Mouse (Mus musculus) intestine, embryonic 16.5 days (tissue): ENCODE measurements around the gene Enoph1. TPM values are rescaled to one million over a fixed set of nuclear protein-coding genes. Genes with fewer than 3 reads are reported as not detected.

ENCODE experiments used
- ATAC-seq: fragments of 200-750 bp; cut with Nextera tagmentation; 2 replicates; pipeline ENCODE4 v1.8.0; 2017; ENCODE audit warnings: moderate TSS enrichment, moderate library complexity
- H3K27ac ChIP-seq: fragments of 300-500 bp; sonication (generic); 2 replicates; pipeline ENCODE4 v1.5.1; 2014; ENCODE audit warnings: mild to moderate bottlenecking, low read length
- H3K27me3 ChIP-seq: fragments of 300-500 bp; sonication (generic); replicated peaks from 2 replicates; pipeline ENCODE4 v1.6.1; 2014; ENCODE audit warnings: low read length, control low read depth, mixed read lengths; ENCODE audit not compliant: control insufficient read depth, insufficient read depth
- H3K36me3 ChIP-seq: fragments of 300-500 bp; sonication (generic); 2 replicates; pipeline ENCODE4 v1.6.1; 2014; ENCODE audit warnings: low read length, control low read depth; ENCODE audit not compliant: control insufficient read depth, insufficient read depth
- H3K4me1 ChIP-seq: fragments of 300-500 bp; sonication (generic); 2 replicates; pipeline ENCODE4 v1.6.1; 2014; ENCODE audit warnings: low read length, control low read depth, mixed read lengths; ENCODE audit not compliant: control insufficient read depth, insufficient read depth
- H3K4me2 ChIP-seq: fragments of 300-500 bp; sonication (generic); 2 replicates; pipeline ENCODE4 v1.6.1; 2014; ENCODE audit warnings: low read depth, low read length, control low read depth
- H3K4me3 ChIP-seq: fragments of 300-500 bp; sonication (generic); 2 replicates; pipeline ENCODE4 v1.5.1; 2014; ENCODE audit warnings: mild to moderate bottlenecking, low read length
- H3K9ac ChIP-seq: fragments of 300-500 bp; sonication (generic); 2 replicates; pipeline ENCODE4 v1.6.1; 2014; ENCODE audit warnings: low read depth, low read length
- H3K9me3 ChIP-seq: fragments of 300-500 bp; sonication (generic); 2 replicates; pipeline ENCODE4 v1.6.1; 2016; ENCODE audit warnings: low read length, control low read depth; ENCODE audit not compliant: control insufficient read depth
- WGBS: fragments of 180-500 bp; shearing (Covaris S2); extraction: QIAGEN DNeasy Blood & Tissue Kit; methylation state at CpG from one replicate; pipeline ENCODE4 v1.1.7; 2014; 5-methylcytosine and 5-hydroxymethylcytosine counted together
- polyA plus RNA-seq: library from polyadenylated mRNA; unstranded; fragments of >200 nt; fragmentation: Nextera tagmentation; extraction: Ambion mirVana; gene quantifications from 2 replicates; pipeline ENCODE4 v1.2.1, GENCODE M21; 2015

Enoph1 gene
- 49.2 and 53.7 TPM in 2 replicates for polyA plus RNA-seq

DNA sequence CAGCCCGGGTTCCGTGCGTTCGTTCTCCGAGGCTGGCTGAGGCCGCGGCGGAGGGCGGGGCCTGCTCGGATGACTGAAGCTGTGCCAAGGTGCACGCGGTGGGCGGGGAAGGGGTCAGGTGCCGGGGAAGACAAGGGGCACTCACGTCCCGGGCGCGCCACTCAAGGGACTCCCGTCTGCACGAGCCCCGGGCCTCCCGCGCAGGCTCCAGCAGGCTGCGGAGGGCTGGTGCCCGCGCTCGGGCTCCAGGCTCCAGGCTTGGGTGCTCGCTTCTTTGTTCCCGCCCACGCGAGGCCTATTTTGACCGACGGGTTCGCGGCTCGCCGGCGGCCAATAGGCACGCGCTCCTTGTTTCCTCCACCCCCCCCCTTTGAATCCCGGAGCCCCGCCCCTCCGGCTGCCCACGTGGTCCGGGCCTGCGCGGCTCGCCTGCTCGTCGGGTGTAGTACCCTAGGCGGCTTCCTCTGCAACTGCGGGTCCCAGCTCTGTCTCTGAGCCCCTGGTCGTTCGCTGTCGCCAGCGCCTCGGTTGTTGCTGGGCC is at the start of gene Enoph1, which contains the start of gene Hnrnpdl:
TSS of gene Enoph1 (plus strand) at position 384 of the 541 bp plus-strand sequence.
TSS of gene Hnrnpdl (minus strand) at position 63 of the 541 bp plus-strand sequence.
- Histone ChIP-seq H3K9me3 (no peaks in the 10 kb centered on the region), H3K4me3 (peak within 1 kb of the TSS; percentile 94), H3K36me3 (peaks cover 6% of the 10 kb centered on the region; the same call in 1 of the 2 replicates), H3K27me3 (no peaks in the 10 kb centered on the region), H3K4me1 (peaks cover 33% of the 10 kb centered on the region), H3K27ac (peak within 1 kb of the TSS; percentile 98), H3K9ac (peak within 1 kb of the TSS; percentile 97), H3K4me2 (peak within 1 kb of the TSS; percentile 72)
- under 1% methylated on average over 56 of the region's 57 CpGs for WGBS
- peak; percentile 85 for ATAC-seq

DNA sequence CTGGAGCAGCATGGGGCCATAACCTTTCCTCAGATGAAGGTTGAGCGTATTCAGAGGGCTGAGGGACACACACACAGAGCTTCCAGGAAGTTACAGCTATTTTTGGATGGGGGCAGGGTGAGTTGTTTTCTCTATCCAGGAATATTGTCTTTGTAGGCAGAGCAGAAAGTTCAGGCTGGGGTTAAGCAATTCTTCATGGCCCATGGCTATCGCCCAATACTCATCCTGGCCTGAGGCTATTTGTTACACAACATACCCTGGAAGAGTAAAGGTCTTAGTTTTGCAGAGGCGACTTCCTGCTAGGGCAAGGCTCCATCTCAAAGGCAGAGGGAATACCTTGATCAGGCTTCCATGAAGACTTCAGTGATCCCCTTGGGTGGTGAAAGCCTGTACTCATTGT is 45.6 kb upstream of the Enoph1 start:
- Histone ChIP-seq H3K9ac (no peak overlapping the region), H3K9me3 (peaks cover 2% of the 10 kb centered on the region; the same call in 1 of the 2 replicates), H3K36me3 (no peaks in the 10 kb centered on the region), H3K4me1 (0 out of 2 replicates have a peak, but pooled peaks cover 2% of the 10 kb centered on the region), H3K4me3 (no peak overlapping the region), H3K4me2 (no peak overlapping the region), H3K27ac (peak overlapping the region; percentile 31; the same call in 1 of the 2 replicates), H3K27me3 (no peaks in the 10 kb centered on the region)
- 62% methylated on average over 3 of the region's 3 CpGs for WGBS
- ATAC-seq = peak; percentile 91

DNA sequence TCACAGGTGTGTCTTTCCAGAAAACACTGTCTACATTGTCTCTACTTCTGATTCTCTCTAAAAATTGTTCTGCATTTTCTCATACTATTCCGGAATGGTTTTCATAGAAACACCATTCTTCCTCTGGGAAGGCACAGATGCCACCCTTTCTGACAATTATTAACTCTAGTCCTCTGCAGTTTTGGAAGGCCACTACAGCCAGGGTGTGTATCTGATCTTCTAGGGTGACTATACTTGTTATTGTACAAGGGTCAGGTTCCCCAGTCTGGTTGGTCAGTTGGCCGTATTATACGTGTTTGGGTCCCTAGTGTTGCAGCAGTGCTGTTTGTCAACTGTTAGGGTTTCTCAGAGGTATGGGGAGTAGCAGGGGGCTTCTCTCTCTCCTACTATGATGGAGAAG is 45.1 kb upstream of the Enoph1 start:
- Histone ChIP-seq H3K9ac (no peak overlapping the region), H3K36me3 (no peaks in the 10 kb centered on the region), H3K4me3 (no peak overlapping the region), H3K27ac (no peak overlapping the region), H3K4me1 (0 out of 2 replicates have a peak, but pooled peaks cover 2% of the 10 kb centered on the region), H3K9me3 (peaks cover 2% of the 10 kb centered on the region; the same call in 1 of the 2 replicates), H3K27me3 (no peaks in the 10 kb centered on the region), H3K4me2 (no peak overlapping the region)
- ATAC-seq = peak; percentile 58
- whole genome bisulfite sequencing = 70% methylated on average over 3 of the region's 3 CpGs

DNA sequence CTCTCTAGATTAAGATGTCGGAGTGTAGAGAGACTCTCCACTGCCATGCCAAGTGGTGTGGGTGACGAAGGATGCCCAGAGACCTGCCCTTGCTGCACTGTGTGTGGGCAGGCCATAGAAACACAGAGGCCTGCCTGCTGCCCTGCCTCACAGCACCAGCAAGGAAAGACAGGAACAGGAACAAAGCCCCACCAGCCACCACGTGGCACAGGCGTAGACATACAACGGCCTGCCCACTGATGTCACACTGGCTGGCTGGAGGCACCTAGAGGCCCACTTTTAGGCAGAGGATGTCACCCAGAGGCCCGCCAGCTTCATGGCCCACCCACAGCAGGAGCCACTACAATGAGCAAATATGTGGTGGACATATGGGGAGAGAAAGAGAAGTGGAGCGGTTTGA is 39.7 kb upstream of the Enoph1 start:
- no peaks in the 10 kb centered on the region for H3K36me3 ChIP-seq
- H3K4me3 ChIP-seq = no peak overlapping the region
- no peak for ATAC-seq
- no peak overlapping the region for H3K9ac ChIP-seq
- H3K4me1 ChIP-seq = peaks cover 5% of the 10 kb centered on the region; the same call in 1 of the 2 replicates
- peaks cover 2% of the 10 kb centered on the region; the same call in 1 of the 2 replicates for H3K9me3 ChIP-seq
- no peaks in the 10 kb centered on the region for H3K27me3 ChIP-seq
- 73% methylated on average over 7 of the region's 7 CpGs for WGBS
- H3K4me2 ChIP-seq = no peak overlapping the region
- no peak overlapping the region for H3K27ac ChIP-seq

DNA sequence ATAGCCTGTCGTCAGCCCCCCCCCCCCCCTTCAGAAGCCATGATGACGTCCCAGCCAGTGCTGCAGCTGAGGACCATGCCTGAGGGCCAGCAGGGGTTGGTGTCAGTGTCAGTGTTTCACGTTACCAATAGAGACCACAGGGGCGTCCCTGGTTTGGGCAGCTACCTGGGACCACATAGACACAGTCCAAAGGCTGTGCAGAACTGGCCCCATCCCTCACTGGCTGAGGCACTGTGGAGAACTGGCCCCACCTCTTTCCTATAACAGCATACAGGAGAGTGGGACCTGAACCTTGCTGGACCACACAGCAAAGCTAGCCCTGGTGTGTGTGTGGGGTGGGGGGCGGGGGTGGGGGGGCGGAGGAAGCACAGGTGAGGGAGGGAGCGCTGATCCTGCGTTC is 39.3 kb upstream of the Enoph1 start:
- H3K4me2 ChIP-seq = no peak overlapping the region
- no peaks in the 10 kb centered on the region for H3K27me3 ChIP-seq
- H3K9me3 ChIP-seq = peaks cover 2% of the 10 kb centered on the region; the same call in 1 of the 2 replicates
- H3K4me1 ChIP-seq = peaks cover 5% of the 10 kb centered on the region; the same call in 1 of the 2 replicates
- 47% methylated on average over 8 of the region's 8 CpGs for WGBS
- no peak overlapping the region for H3K4me3 ChIP-seq
- no peak overlapping the region for H3K27ac ChIP-seq
- H3K9ac ChIP-seq = no peak overlapping the region
- H3K36me3 ChIP-seq = no peaks in the 10 kb centered on the region
- 0 out of 2 replicates have a peak, but pooled peaks have one; percentile 16 for ATAC-seq

DNA sequence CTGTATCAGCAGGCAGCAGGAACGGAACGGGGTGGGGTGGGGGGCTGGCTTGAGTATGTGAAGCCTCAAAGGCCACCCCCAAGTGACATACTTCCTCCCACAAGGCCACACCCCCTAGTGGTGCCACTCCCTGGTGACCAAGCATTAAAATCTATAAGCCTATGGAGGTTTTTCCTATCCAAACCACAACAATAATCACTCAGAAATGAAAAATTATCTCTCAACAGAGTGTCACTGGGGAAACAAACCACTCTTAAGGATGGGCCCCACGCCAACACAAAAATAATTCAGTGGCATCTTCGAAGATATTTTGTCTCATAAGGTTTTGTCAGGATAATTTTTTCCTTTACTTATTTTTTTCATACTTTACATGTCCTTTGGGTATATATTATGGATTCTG is 35.9 kb upstream of the Enoph1 start:
- no peak overlapping the region for H3K9ac ChIP-seq
- H3K4me1 ChIP-seq = peaks cover 14% of the 10 kb centered on the region; the same call in 1 of the 2 replicates
- 79% methylated on average over 4 of the region's 4 CpGs for WGBS
- H3K4me3 ChIP-seq = no peak overlapping the region
- no peak overlapping the region for H3K4me2 ChIP-seq
- H3K27me3 ChIP-seq = no peaks in the 10 kb centered on the region
- no peaks in the 10 kb centered on the region for H3K36me3 ChIP-seq
- H3K27ac ChIP-seq = no peak overlapping the region
- no peaks in the 10 kb centered on the region for H3K9me3 ChIP-seq
- no peak for ATAC-seq

DNA sequence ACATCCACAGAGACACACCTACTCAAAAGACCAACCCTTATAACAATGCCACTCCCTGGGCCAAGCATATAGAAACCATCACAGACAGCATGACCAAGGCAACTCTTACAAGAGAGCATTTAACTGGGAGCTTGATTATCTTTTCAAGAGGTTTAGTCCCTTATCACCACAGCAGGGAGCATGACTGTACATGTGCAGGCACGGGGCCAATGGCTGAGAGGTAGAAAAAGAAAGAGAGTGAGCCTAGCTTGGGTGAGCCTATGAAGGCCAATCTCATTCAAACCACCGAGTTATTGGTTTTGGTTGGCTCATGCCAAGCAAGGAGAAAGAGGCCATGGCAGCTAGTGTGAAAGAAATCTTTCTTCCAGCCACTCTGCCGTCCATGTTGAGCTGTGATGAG is 34.4 kb upstream of the Enoph1 start:
- Histone ChIP-seq H3K27ac (peak overlapping the region; percentile 88), H3K9ac (0 out of 2 replicates have a peak overlapping the region, but pooled peaks have one; percentile 8), H3K36me3 (no peaks in the 10 kb centered on the region), H3K9me3 (no peaks in the 10 kb centered on the region), H3K4me2 (peak overlapping the region; percentile 10; the same call in 1 of the 2 replicates), H3K4me1 (peaks cover 14% of the 10 kb centered on the region; the same call in 1 of the 2 replicates), H3K4me3 (no peak overlapping the region), H3K27me3 (no peaks in the 10 kb centered on the region)
- 64% methylated on average over 3 of the region's 3 CpGs for WGBS
- peak; percentile 66 for ATAC-seq

DNA sequence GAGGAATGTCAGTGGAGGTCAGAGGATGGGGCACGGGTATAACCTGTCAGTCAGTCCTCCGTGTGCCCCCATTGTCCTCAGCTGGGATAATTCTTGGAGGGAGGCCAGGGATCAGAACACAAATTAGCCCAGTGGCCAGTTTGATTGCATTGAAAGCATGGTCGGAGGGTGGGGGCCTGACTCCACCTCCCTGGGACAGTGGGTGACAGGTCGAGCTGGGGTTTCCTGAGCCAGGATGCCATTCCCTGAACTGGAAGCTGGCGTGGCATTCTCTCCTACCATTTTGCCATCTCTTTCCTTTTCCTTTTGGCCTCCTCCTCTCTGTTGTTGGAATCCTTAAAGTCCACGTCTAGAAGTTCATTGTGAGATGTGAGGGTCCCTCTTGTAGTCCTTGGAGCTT is 33.9 kb upstream of the Enoph1 start:
- H3K4me1 ChIP-seq = peaks cover 12% of the 10 kb centered on the region; the same call in 1 of the 2 replicates
- H3K4me3 ChIP-seq = no peak overlapping the region
- H3K36me3 ChIP-seq = no peaks in the 10 kb centered on the region
- peak overlapping the region; percentile 88 for H3K27ac ChIP-seq
- peak overlapping the region; percentile 10; the same call in 1 of the 2 replicates for H3K4me2 ChIP-seq
- peak; percentile 27 for ATAC-seq
- WGBS = 66% methylated on average over 6 of the region's 6 CpGs
- H3K9ac ChIP-seq = 0 out of 2 replicates have a peak overlapping the region, but pooled peaks have one; percentile 8
- H3K27me3 ChIP-seq = no peaks in the 10 kb centered on the region
- H3K9me3 ChIP-seq = no peaks in the 10 kb centered on the region

DNA sequence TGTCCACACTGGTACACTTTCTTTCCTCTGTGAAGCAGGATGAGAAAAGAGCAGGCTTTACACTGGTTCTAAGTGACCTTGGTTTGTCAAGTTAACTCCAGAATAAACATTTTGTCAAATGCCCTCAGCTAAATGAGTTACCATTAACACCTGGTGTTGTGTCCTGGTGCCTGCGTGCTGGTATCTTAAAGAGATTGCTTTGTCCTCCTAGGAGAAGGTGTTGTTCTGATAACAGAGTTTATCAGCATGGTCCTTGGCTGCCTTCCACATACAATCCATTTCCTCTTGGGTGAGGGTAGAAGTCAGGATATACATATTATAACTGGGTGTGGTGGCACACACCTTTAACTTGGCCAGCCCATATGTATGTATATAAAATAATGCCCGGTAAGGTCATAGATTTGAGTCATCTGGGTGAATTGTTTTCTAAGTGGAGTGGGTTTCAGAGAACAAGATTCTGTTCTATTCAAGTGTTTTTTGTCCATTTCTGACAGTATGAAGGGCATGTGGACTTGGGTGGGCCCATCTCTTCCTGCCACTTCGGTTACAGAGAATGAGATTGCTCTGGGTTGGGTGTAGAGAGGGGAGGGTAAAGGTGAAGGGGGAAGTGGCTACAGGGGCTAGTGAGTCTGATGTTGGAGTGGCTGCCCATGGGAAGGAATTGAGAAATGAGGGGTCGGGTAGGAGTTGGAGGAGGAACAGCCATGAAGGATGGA is 33.3 kb upstream of the Enoph1 start:
- Histone ChIP-seq H3K9ac (0 out of 2 replicates have a peak overlapping the region, but pooled peaks have one; percentile 8), H3K9me3 (no peaks in the 10 kb centered on the region), H3K27me3 (no peaks in the 10 kb centered on the region), H3K27ac (peak overlapping the region; percentile 88), H3K4me3 (no peak overlapping the region), H3K36me3 (no peaks in the 10 kb centered on the region), H3K4me1 (peaks cover 8% of the 10 kb centered on the region; the same call in 1 of the 2 replicates), H3K4me2 (peak overlapping the region; percentile 10; the same call in 1 of the 2 replicates)
- 62% methylated on average over 4 of the region's 4 CpGs for WGBS
- peak; percentile 93 for ATAC-seq
